Mouse (Mus musculus): ENCODE data around the gene Satb1. TPM values are rescaled to one million over a fixed set of nuclear protein-coding genes. Genes with fewer than 3 reads are reported as not detected.

Gene Satb1
- polyA plus RNA-seq, 1 experiment from 2014 or later: 34.2 TPM

GRCm38 (mm10) chr17:51752142-51752541 lies 80.9 kb downstream of the Satb1 start:
- Histone ChIP-seq H3K4me3 (replicated peaks; ENCODE audit: low read depth, low read length) (no peak overlapping the region), H3K4me1 (ENCODE audit: control insufficient read depth, insufficient read depth, low read length) (no peaks in the 10 kb centered on the region), H3K36me3 (ENCODE audit: control insufficient read depth, insufficient read depth, low read length) (0 out of 2 replicates have a peak, but pooled peaks cover 3% of the 10 kb centered on the region), H3K27me3 (ENCODE audit: control insufficient read depth, insufficient read depth, low read length) (no peaks in the 10 kb centered on the region), H3K9me3 (ENCODE audit: control insufficient read depth, low read length) (no peaks in the 10 kb centered on the region), H3K27ac (replicated peaks; ENCODE audit: low read depth, low read length) (no peak overlapping the region), H3K9ac (replicated peaks; ENCODE audit: low read length) (no peak overlapping the region), H3K4me2 (ENCODE audit: low read length) (no peak overlapping the region)
- ATAC-seq (ENCODE audit: low FRiP score, low TSS enrichment): no peak
- DNase-seq: no peak
- 91% methylated on average over 4 of the region's 4 CpGs for WGBS

GRCm38 (mm10) chr17:51747204-51747603 lies 85.9 kb downstream of the Satb1 start:
- Histone ChIP-seq H3K27ac (replicated peaks; ENCODE audit: low read depth, low read length) (no peak overlapping the region), H3K4me2 (ENCODE audit: low read length) (no peak overlapping the region), H3K9me3 (ENCODE audit: control insufficient read depth, low read length) (no peaks in the 10 kb centered on the region), H3K9ac (replicated peaks; ENCODE audit: low read length) (no peak overlapping the region), H3K27me3 (ENCODE audit: control insufficient read depth, insufficient read depth, low read length) (no peaks in the 10 kb centered on the region), H3K36me3 (ENCODE audit: control insufficient read depth, insufficient read depth, low read length) (peaks cover 11% of the 10 kb centered on the region), H3K4me1 (ENCODE audit: control insufficient read depth, insufficient read depth, low read length) (peaks cover 4% of the 10 kb centered on the region; the same call in 1 of the 2 replicates), H3K4me3 (replicated peaks; ENCODE audit: low read depth, low read length) (no peak overlapping the region)
- WGBS: 63% methylated on average over 9 of the region's 9 CpGs
- ATAC-seq (ENCODE audit: low FRiP score, low TSS enrichment) (no peak), DNase-seq (no peak)

- DNase-seq: peak; percentile 46
- 78% methylated on average over 10 of the region's 10 CpGs for WGBS
- Histone ChIP-seq H3K27ac (replicated peaks; ENCODE audit: low read depth, low read length) (no peak overlapping the region), H3K27me3 (ENCODE audit: control insufficient read depth, insufficient read depth, low read length) (no peaks in the 10 kb centered on the region), H3K4me1 (ENCODE audit: control insufficient read depth, insufficient read depth, low read length) (peaks cover 5% of the 10 kb centered on the region; the same call in 1 of the 2 replicates), H3K36me3 (ENCODE audit: control insufficient read depth, insufficient read depth, low read length) (peaks cover 38% of the 10 kb centered on the region), H3K9me3 (ENCODE audit: control insufficient read depth, low read length) (no peaks in the 10 kb centered on the region), H3K4me2 (ENCODE audit: low read length) (no peak overlapping the region), H3K4me3 (replicated peaks; ENCODE audit: low read depth, low read length) (no peak overlapping the region), H3K9ac (replicated peaks; ENCODE audit: low read length) (no peak overlapping the region)
- 0 out of 2 replicates have a peak, but pooled peaks have one; percentile 43 for ATAC-seq (ENCODE audit: low FRiP score, low TSS enrichment)
Observed at GRCm38 (mm10) chr17:51742502-51742901, 90.6 kb downstream of the Satb1 start.

GRCm38 (mm10) chr17:51741126-51741525 lies 92.0 kb downstream of the Satb1 start:
- no peak for ATAC-seq (ENCODE audit: low FRiP score, low TSS enrichment)
- 97% methylated on average over 10 of the region's 10 CpGs for WGBS
- H3K4me3 ChIP-seq (replicated peaks; ENCODE audit: low read depth, low read length): no peak overlapping the region

GRCm38 (mm10) chr17:51740246-51740645 lies 92.8 kb downstream of the Satb1 start:
- Histone ChIP-seq H3K9ac (replicated peaks; ENCODE audit: low read length) (no peak overlapping the region), H3K9me3 (ENCODE audit: control insufficient read depth, low read length) (no peaks in the 10 kb centered on the region), H3K27ac (replicated peaks; ENCODE audit: low read depth, low read length) (no peak overlapping the region), H3K27me3 (ENCODE audit: control insufficient read depth, insufficient read depth, low read length) (no peaks in the 10 kb centered on the region), H3K4me3 (replicated peaks; ENCODE audit: low read depth, low read length) (no peak overlapping the region), H3K4me1 (ENCODE audit: control insufficient read depth, insufficient read depth, low read length) (peaks cover 5% of the 10 kb centered on the region; the same call in 1 of the 2 replicates), H3K4me2 (ENCODE audit: low read length) (no peak overlapping the region), H3K36me3 (ENCODE audit: control insufficient read depth, insufficient read depth, low read length) (peaks cover 38% of the 10 kb centered on the region)
- 90% methylated on average over 15 of the region's 15 CpGs for WGBS
- DNase-seq (no peak), ATAC-seq (ENCODE audit: low FRiP score, low TSS enrichment) (no peak)

More at GRCm38 (mm10) chr17:51741126-51741525, 92.0 kb downstream of the Satb1 start:
- Histone ChIP-seq H3K9me3 (ENCODE audit: control insufficient read depth, low read length) (no peaks in the 10 kb centered on the region), H3K9ac (replicated peaks; ENCODE audit: low read length) (no peak overlapping the region), H3K36me3 (ENCODE audit: control insufficient read depth, insufficient read depth, low read length) (peaks cover 38% of the 10 kb centered on the region), H3K4me2 (ENCODE audit: low read length) (no peak overlapping the region), H3K27ac (replicated peaks; ENCODE audit: low read depth, low read length) (no peak overlapping the region), H3K27me3 (ENCODE audit: control insufficient read depth, insufficient read depth, low read length) (no peaks in the 10 kb centered on the region), H3K4me1 (ENCODE audit: control insufficient read depth, insufficient read depth, low read length) (peaks cover 5% of the 10 kb centered on the region; the same call in 1 of the 2 replicates)
- no peak for DNase-seq

GRCm38 (mm10) chr17:51724486-51724885 lies 108.6 kb downstream of the Satb1 start:
- no peak overlapping the region for H3K9ac ChIP-seq (replicated peaks; ENCODE audit: low read length)
- no peak for ATAC-seq (ENCODE audit: low FRiP score, low TSS enrichment)
- WGBS: 49% methylated on average over 2 of the region's 2 CpGs
- H3K4me3 ChIP-seq (replicated peaks; ENCODE audit: low read depth, low read length): no peak overlapping the region
- no peaks in the 10 kb centered on the region for H3K4me1 ChIP-seq (ENCODE audit: control insufficient read depth, insufficient read depth, low read length)
- no peak for DNase-seq
- no peak overlapping the region for H3K4me2 ChIP-seq (ENCODE audit: low read length)
- no peak overlapping the region for H3K27ac ChIP-seq (replicated peaks; ENCODE audit: low read depth, low read length)
- H3K9me3 ChIP-seq (ENCODE audit: control insufficient read depth, low read length): no peaks in the 10 kb centered on the region
- no peaks in the 10 kb centered on the region for H3K27me3 ChIP-seq (ENCODE audit: control insufficient read depth, insufficient read depth, low read length)
- no peaks in the 10 kb centered on the region for H3K36me3 ChIP-seq (ENCODE audit: control insufficient read depth, insufficient read depth, low read length)

GRCm38 (mm10) chr17:51695711-51696110 lies 137.4 kb downstream of the Satb1 start:
- Histone ChIP-seq H3K36me3 (ENCODE audit: control insufficient read depth, insufficient read depth, low read length) (no peaks in the 10 kb centered on the region), H3K27me3 (ENCODE audit: control insufficient read depth, insufficient read depth, low read length) (no peaks in the 10 kb centered on the region), H3K4me3 (replicated peaks; ENCODE audit: low read depth, low read length) (no peak overlapping the region), H3K4me2 (ENCODE audit: low read length) (no peak overlapping the region), H3K9ac (replicated peaks; ENCODE audit: low read length) (no peak overlapping the region), H3K9me3 (ENCODE audit: control insufficient read depth, low read length) (no peaks in the 10 kb centered on the region), H3K4me1 (ENCODE audit: control insufficient read depth, insufficient read depth, low read length) (no peaks in the 10 kb centered on the region), H3K27ac (replicated peaks; ENCODE audit: low read depth, low read length) (no peak overlapping the region)
- no peak for ATAC-seq (ENCODE audit: low FRiP score, low TSS enrichment)
- 63% methylated on average over 6 of the region's 6 CpGs for WGBS
- DNase-seq: peak; percentile 32

- Histone ChIP-seq H3K9ac (replicated peaks; ENCODE audit: low read length) (no peak overlapping the region), H3K36me3 (ENCODE audit: control insufficient read depth, insufficient read depth, low read length) (no peaks in the 10 kb centered on the region), H3K4me1 (ENCODE audit: control insufficient read depth, insufficient read depth, low read length) (no peaks in the 10 kb centered on the region), H3K27ac (replicated peaks; ENCODE audit: low read depth, low read length) (no peak overlapping the region), H3K4me2 (ENCODE audit: low read length) (no peak overlapping the region), H3K27me3 (ENCODE audit: control insufficient read depth, insufficient read depth, low read length) (no peaks in the 10 kb centered on the region), H3K4me3 (replicated peaks; ENCODE audit: low read depth, low read length) (no peak overlapping the region), H3K9me3 (ENCODE audit: control insufficient read depth, low read length) (no peaks in the 10 kb centered on the region)
- WGBS: 58% methylated on average over 2 of the region's 2 CpGs
- ATAC-seq (ENCODE audit: low FRiP score, low TSS enrichment) (no peak), DNase-seq (no peak)
Observed at GRCm38 (mm10) chr17:51695271-51695670, 137.8 kb downstream of the Satb1 start.

- H3K9me3 ChIP-seq (ENCODE audit: control insufficient read depth, low read length): no peaks in the 10 kb centered on the region
Observed at GRCm38 (mm10) chr17:51690526-51690925, 142.6 kb downstream of the Satb1 start.

More at GRCm38 (mm10) chr17:51690526-51690925, 142.6 kb downstream of the Satb1 start:
- ATAC-seq (ENCODE audit: low FRiP score, low TSS enrichment) (no peak), DNase-seq (no peak)
- Histone ChIP-seq H3K9ac (replicated peaks; ENCODE audit: low read length) (no peak overlapping the region), H3K4me1 (ENCODE audit: control insufficient read depth, insufficient read depth, low read length) (no peaks in the 10 kb centered on the region), H3K27ac (replicated peaks; ENCODE audit: low read depth, low read length) (no peak overlapping the region), H3K4me3 (replicated peaks; ENCODE audit: low read depth, low read length) (no peak overlapping the region), H3K36me3 (ENCODE audit: control insufficient read depth, insufficient read depth, low read length) (no peaks in the 10 kb centered on the region), H3K4me2 (ENCODE audit: low read length) (no peak overlapping the region), H3K27me3 (ENCODE audit: control insufficient read depth, insufficient read depth, low read length) (no peaks in the 10 kb centered on the region)
- WGBS: 88% methylated on average over 2 of the region's 2 CpGs
